Mouse (Mus musculus): Measurements from ENCODE around the gene Myo1b.

- no peak for TF ChIP-seq GATA1 (IDR thresholded peaks at IDR 0.05; ENCODE audit: low read length)
- TF ChIP-seq TAL1 (IDR thresholded peaks at IDR 0.05; ENCODE audit: low read length), result no peak
These were observed 4.5 kb downstream of the Myo1b start for GRCm38 (mm10) chr1:51911331-51911730.
